Comparison of ENCODE assay signal across 29 mouse cellular contexts in the genomic region with DNA sequence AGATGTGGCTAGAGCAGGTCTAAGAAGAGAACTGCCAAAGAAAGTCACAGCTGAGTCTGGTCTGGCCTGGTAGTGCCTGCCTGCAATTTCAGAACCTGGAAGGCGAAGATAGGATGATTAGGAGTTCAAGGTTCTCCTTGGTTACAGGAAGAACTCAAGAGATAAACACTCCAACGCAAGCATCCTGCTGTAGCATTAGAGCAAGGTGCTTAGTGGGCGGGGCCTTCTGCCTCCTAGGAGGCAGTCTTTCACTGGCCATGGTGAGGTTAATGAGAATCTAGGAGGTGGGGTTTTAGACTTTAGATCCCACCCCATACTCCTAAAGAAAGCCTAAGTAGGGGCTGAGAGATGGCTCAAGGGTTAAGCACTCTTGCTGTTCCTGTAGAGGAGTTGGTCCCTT.
DNase-seq lines count a peak whose midpoint lies in the region; ATAC-seq and TF ChIP-seq lines count a peak whose summit lies in the region.
"Had no signal": no experiment of that assay in that cellular context is flagged by ENCODE, and none has a peak within 500 bp of the region (broad histone marks: within the 10 kb centered on the region; RNA-seq: fewer than 3 reads in every experiment).

No protein-coding gene starts in this region.

- peak overlapping the region; percentile 67; the same call in 1 of the 2 replicates for H3K27ac ChIP-seq in layer of hippocampus, adult 2 months
- peak overlapping the region; percentile 53 for H3K27ac ChIP-seq in testis, adult 2 months (ENCODE audit: control insufficient read depth, insufficient read depth, low read depth, low read length)
- H3K27ac ChIP-seq in liver, embryonic 12.5 days: no peak overlapping the region
- H3K27ac ChIP-seq in forebrain, embryonic 15.5 days (replicated peaks): no peak overlapping the region
- H3K27ac ChIP-seq: embryonic facial prominence, embryonic 10.5 days; embryonic facial prominence, embryonic 15.5 days; liver, embryonic 14.5 days; neural tube, embryonic 12.5 days had no signal

- H3K4me2 ChIP-seq in liver, embryonic 12.5 days: no peak overlapping the region
- H3K4me2 ChIP-seq in forebrain, embryonic 15.5 days (replicated peaks): no peak overlapping the region
- H3K4me2 ChIP-seq: embryonic facial prominence, embryonic 15.5 days; hindbrain, embryonic 12.5 days; midbrain, embryonic 13.5 days; neural tube, embryonic 12.5 days had no signal

- H3K9ac ChIP-seq in liver, embryonic 12.5 days: no peak overlapping the region
- H3K9ac ChIP-seq in forebrain, embryonic 15.5 days (replicated peaks): no peak overlapping the region
- H3K9ac ChIP-seq: embryonic facial prominence, embryonic 15.5 days; hindbrain, embryonic 12.5 days; liver, embryonic 14.5 days; midbrain, embryonic 13.5 days; neural tube, embryonic 12.5 days had no signal

- no peaks in the 10 kb centered on the region for H3K4me1 ChIP-seq in testis, adult 2 months (ENCODE audit: control insufficient read depth, insufficient read depth, low read length)
- 0 out of 2 replicates have a peak, but pooled peaks cover 6% of the 10 kb centered on the region for H3K4me1 ChIP-seq in liver, embryonic 12.5 days
- peaks cover 14% of the 10 kb centered on the region for H3K4me1 ChIP-seq in forebrain, embryonic 15.5 days
- H3K4me1 ChIP-seq: neural tube, embryonic 12.5 days had no signal

- TF ChIP-seq CTCF in layer of hippocampus, adult 2 months (conservative IDR thresholded peaks at IDR 0.05): no peak
- no peak for TF ChIP-seq CTCF in testis, adult 2 months (IDR thresholded peaks at IDR 0.05; ENCODE audit: control insufficient read depth, insufficient read depth, insufficient replicate concordance, low read depth, low read length)

- H3K4me3 ChIP-seq in layer of hippocampus, adult 2 months: no peak overlapping the region
- H3K4me3 ChIP-seq in testis, adult 2 months (ENCODE audit: control insufficient read depth, low read depth, low read length): no peak overlapping the region
- no peak overlapping the region for H3K4me3 ChIP-seq in liver, embryonic 12.5 days
- no peak overlapping the region for H3K4me3 ChIP-seq in forebrain, embryonic 15.5 days
- H3K4me3 ChIP-seq: embryonic facial prominence, embryonic 10.5 days; embryonic facial prominence, embryonic 15.5 days; hindbrain, embryonic 12.5 days; midbrain, embryonic 13.5 days; myocyte; neural tube, embryonic 12.5 days had no signal

- no peaks in the 10 kb centered on the region for H3K27me3 ChIP-seq in testis, adult 2 months (ENCODE audit: control insufficient read depth, insufficient read depth, low read length)
- no peaks in the 10 kb centered on the region for H3K27me3 ChIP-seq in liver, embryonic 12.5 days (replicated peaks)
- H3K27me3 ChIP-seq in forebrain, embryonic 15.5 days: no peaks in the 10 kb centered on the region
- H3K27me3 ChIP-seq: embryonic facial prominence, embryonic 15.5 days; hindbrain, embryonic 12.5 days; midbrain, embryonic 13.5 days; neural tube, embryonic 12.5 days had no signal

- no peak for TF ChIP-seq POLR2A in testis, adult 2 months (IDR thresholded peaks at IDR 0.05; ENCODE audit: control insufficient read depth, low read depth, low read length)

- 42% methylated on average over 3 of the region's 3 CpGs for WGBS in liver, embryonic 12.5 days (ENCODE audit: insufficient replicate concordance)
- 67% methylated on average over 3 of the region's 3 CpGs for WGBS in forebrain, embryonic 15.5 days

- H3K36me3 ChIP-seq in testis, adult 2 months (ENCODE audit: control insufficient read depth, insufficient read depth, low read length): no peaks in the 10 kb centered on the region
- H3K36me3 ChIP-seq in liver, embryonic 12.5 days: no peaks in the 10 kb centered on the region
- H3K36me3 ChIP-seq in forebrain, embryonic 15.5 days: no peaks in the 10 kb centered on the region
- H3K36me3 ChIP-seq: embryonic facial prominence, embryonic 10.5 days; embryonic facial prominence, embryonic 15.5 days; hindbrain, embryonic 12.5 days; midbrain, embryonic 13.5 days; neural tube, embryonic 12.5 days had no signal

- DNase-seq in layer of hippocampus, adult 2 months (ENCODE audit: low spot score in 2 of 2): no peak
- DNase-seq in layer of hippocampus, adult 11-12 months (ENCODE audit: low spot score): no peak
- DNase-seq in testis, postnatal 14 days (ENCODE audit: low spot score): no peak
- DNase-seq: adrenal gland, adult 8-10 months; B cell, adult 2 months; cerebellum, adult 2 months; cerebellum, postnatal 14 days; gastrocnemius, postnatal 25 days; heart, adult 18-20 months; kidney, adult 8-10 months; kidney, postnatal 14 days; left cerebral cortex, postnatal 4 days; lung, adult 2 months; lung, postnatal 10 days; right cerebral cortex, postnatal 4 days; thymus, postnatal 14 days had no signal

- peak; percentile 57 for ATAC-seq in megakaryocyte progenitor cell, adult 5-6 weeks (replicated peaks; ENCODE audit: poor library complexity)
- no peak for ATAC-seq in liver, embryonic 12.5 days
- no peak for ATAC-seq in forebrain, embryonic 15.5 days (replicated peaks)
- ATAC-seq: forebrain, embryonic 14.5 days; intestine, embryonic 16.5 days; midbrain, embryonic 13.5 days had no signal

- H3K9me3 ChIP-seq in liver, embryonic 12.5 days (replicated peaks): no peaks in the 10 kb centered on the region
- no peaks in the 10 kb centered on the region for H3K9me3 ChIP-seq in forebrain, embryonic 15.5 days
- H3K9me3 ChIP-seq: embryonic facial prominence, embryonic 10.5 days; embryonic facial prominence, embryonic 15.5 days; hindbrain, embryonic 12.5 days had no signal

Comparison
In these comparisons a context has a peak if more than half of its experiments do, and no peak if none do; other contexts are left out.
1. H3K27ac ChIP-seq: peak in layer of hippocampus, adult 2 months (single experiment) and testis, adult 2 months (single experiment); none in liver, embryonic 12.5 days (single experiment) and forebrain, embryonic 15.5 days (single experiment).